Mouse (Mus musculus): ENCODE measurements around the gene Mdh2. TPM values are rescaled to one million over a fixed set of nuclear protein-coding genes. Genes with fewer than 3 reads are reported as not detected.
A peak's percentile ranks its signal among the peaks of the same experiment; 100 is the strongest.

Gene Mdh2
- total RNA-seq (2021) = 1,000 to 10,000 TPM; 1,890 to 1,983 TPM

DNA sequence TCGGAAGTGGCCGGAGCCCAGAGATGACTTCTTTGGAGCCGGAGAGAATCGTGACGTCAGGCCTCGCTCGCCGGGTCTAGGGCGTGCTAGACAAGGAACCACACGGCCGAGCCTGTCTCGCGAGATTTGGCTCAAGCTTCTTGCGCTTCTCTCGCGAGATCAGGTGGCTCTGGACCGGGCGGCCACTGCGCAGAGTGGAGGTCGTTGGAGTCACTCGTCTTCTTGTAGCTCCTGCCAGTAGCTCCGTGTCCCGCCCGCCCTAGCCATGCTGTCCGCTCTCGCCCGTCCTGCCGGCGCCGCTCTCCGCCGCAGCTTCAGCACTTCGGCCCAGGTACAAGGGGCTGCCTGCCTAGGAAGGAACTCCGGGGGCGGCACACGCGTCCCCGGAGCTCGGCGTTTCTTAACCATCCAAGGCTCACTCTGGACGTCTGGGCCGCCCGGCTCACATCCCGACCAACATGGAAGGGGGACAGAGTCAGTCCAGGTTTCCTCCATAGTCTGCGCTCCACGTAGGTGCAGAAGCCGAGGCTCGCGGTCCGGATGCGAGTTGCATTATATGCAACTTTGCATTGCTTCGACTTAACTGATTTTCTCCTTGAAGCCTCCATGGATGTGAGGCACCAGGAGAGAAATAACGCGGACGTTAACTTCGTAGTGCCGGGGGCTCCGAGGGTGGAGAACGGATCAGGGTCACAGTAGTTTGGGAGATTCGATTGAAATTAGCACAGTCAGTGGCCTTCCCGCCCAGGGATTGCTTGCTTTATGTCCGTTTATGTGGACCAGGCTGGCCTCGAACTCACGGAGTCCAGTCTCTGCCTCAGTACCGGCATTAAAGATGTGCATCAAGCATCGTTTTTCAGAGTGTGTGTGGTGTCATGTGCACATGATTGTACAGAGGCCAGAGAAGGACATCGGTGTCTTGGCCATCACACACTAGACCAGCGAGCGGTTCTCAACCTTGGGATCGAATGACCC lies at the start of gene Mdh2:
TSS of gene Mdh2 (plus strand) at position 10 of the 975 bp plus-strand sequence.
- intact Hi-C loops (cut with DNase I) = loop anchor here (1.0 to 5.0 kb wide), 2 partner anchors 147 to 386 kb away; partner anchors contain the start of gene Pom121
- peak; percentile 98 to 99 for DNase-seq

DNA sequence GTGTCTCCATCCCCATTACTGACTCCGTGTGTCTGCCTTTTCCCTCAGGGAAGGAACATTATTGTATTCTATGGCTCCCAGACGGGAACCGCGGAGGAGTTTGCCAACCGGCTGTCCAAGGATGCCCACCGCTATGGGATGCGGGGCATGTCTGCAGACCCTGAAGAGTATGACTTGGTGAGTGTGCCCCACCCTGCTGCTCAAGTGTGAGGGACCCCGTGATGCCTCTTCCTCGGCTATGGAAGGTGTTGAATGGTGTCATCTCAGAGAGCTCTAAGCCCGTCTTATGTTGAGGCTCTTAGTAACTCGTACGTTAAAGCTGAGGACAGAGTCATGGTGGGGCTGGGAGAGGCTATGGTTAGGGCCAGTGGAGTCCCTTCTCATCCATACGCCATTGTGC lies 48.9 kb upstream of the Mdh2 start:
- DNase-seq = no peak
- intact Hi-C loops (cut with DNase I) = loop anchor here (5.0 kb wide), 1 partner anchor 42 kb away; no protein-coding TSS in a partner anchor

DNA sequence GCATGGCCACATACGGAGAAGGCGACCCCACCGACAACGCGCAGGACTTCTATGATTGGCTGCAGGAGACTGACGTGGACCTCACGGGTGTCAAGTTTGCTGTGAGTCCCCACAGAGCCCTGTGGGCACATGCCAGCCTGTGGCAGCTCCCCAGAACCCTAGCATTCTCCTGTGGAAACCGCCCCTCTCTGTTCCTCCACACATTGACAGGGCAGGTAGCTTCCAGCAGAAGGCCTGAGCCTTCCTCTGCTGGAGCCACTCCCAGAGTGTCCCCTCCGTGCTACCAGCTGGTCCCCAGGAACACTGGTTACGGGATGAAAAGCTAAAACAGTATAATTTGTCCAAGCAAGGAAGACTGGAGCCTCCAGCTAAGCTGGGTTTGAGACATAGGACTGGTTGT lies 48.0 kb upstream of the Mdh2 start:
- no peak for DNase-seq
- intact Hi-C loops (cut with DNase I) = no loop called here

DNA sequence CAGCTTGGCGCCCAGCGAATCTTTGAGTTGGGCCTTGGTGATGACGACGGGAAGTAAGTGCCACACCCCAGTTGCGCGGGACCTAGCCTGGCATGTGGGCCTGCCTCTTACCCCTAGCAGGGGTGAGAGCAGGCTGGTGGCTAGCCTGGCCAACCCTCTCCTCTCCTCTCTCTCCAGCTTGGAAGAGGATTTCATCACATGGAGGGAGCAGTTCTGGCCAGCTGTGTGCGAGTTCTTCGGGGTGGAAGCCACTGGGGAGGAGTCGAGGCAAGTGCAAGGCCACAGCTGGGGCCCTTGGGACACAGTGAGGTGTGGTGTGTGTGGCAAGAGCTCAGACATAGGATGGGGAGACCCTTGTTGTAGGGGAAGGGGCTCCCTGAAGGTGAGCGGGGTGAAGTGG lies 47.4 kb upstream of the Mdh2 start:
- no peak for DNase-seq
- intact Hi-C loops (cut with DNase I) = no loop called here

DNA sequence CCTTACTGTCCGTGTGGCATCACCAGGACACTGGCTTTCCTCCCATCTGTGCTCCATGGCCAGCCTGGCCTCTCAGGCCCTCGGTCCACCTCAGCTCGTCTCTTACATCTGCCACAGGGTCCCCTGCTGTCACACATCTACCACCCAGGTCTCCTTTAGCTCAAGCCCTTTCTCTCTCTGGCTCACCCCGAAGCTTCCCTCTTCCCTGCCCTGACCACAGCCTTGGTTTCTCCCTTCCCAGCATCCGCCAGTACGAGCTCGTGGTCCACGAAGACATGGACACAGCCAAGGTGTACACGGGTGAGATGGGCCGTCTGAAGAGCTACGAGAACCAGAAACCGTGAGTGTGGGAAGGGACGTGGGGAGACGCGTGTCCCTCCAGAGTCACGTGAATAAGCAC lies 47.0 kb upstream of the Mdh2 start:
- intact Hi-C loops (cut with DNase I) = no loop called here
- DNase-seq = no peak

DNA sequence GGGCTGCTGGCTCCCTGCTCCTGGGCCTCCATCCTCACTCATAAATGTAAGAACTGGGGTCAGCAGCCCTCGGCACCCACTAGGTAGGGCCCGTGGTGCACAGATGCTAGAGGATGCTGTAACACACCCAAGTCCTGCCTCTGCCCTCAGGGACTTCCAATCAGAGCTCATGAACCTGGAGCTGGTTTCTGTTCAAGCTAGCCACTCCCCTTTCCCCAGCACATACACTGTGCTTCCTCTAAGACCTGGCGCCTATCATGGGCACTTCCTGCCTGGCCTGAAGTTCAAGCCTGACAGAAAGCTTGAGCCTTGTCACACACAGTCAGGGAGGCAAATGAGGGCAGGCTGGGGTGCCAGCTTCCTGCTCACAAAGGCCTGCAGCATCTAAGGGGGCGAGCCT lies 45.2 kb upstream of the Mdh2 start:
- intact Hi-C loops (cut with DNase I) = no loop called here
- no peak for DNase-seq

DNA sequence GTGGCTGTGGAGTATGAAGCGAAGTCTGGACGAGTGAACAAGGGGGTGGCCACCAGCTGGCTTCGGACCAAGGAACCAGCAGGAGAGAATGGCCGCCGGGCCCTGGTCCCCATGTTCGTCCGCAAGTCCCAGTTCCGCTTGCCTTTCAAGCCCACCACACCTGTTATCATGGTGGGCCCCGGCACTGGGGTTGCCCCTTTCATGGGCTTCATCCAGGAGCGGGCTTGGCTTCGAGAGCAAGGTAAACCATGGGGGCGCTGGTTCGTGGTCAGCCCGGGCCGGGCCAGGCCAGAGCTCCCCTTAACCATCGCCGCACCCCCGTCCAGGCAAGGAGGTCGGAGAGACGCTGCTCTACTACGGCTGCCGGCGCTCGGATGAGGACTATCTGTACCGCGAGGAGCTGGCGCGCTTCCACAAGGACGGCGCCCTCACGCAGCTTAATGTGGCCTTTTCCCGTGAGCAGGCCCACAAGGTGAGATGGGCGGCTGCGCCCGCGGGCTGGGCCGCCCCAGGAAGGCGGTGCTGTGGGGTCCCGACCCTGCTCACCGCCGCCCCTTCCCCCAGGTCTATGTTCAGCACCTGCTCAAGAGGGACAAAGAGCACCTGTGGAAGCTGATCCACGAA lies 44.1 kb upstream of the Mdh2 start:
- DNase-seq = no peak

DNA sequence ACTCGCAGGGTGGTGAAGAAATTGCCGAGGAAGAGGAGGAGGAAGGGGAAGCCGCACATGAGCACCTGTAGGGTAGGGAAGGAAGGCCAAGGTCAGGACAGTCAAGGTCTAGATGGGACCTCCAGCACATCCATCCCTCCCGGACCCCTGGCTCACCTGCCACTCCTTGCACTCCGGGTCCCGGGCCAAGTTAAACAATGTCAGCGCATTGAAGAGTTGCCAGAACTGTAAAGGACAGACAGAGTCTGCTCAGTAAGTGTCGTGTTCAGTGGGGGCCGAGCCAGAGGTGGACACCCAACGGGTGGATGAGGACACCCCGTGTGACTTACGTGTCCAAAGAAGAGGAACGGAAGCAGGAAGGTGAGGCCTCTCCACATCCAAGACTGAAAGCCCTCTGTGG lies 42.5 kb upstream of the Mdh2 start:
- intact Hi-C loops (cut with DNase I) = no loop called here
- DNase-seq = no peak

More for the DNA sequence above, 44.1 kb upstream of the Mdh2 start:
- intact Hi-C loops (cut with DNase I) = no loop called here

DNA sequence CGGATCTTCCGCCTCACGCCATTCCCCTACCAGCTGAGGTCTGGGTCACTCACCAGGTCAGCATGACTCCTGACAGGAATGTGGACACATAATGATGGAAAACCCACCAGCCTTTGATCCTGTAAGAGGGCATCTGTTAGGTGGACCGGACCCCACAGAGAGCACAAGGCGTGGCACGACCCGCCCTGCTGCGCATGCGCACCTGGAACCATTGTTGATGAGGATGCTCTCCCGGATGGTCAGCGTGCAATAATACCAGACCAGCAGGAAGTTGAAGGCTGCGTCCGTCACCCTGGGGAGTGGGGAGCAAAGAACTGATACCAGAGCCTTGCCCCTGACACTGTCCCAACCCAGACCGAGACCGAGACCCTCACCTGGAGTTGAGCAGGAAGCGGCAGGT lies 41.7 kb upstream of the Mdh2 start:
- no peak for DNase-seq
- intact Hi-C loops (cut with DNase I) = no loop called here

DNA sequence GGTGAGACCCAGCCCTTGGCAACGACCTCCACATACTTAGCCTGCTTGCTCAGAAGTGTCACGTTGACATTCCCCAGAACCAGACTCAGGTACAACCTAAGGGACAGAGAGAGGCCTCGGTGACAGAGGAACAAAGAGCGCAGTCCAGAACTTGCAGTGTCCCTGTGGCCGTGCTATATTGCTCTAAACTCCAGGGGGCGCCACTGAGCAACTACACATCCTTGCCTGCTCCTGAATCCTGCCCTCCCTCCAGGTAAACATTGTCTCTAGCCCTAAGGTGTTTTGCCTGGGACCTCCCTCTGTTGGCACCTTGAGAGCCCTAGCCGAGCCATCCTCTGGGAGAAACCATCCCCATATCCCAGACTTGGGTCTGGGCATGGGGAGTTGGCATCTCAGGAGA lies 41.1 kb upstream of the Mdh2 start:
- intact Hi-C loops (cut with DNase I) = no loop called here
- DNase-seq = no peak

DNA sequence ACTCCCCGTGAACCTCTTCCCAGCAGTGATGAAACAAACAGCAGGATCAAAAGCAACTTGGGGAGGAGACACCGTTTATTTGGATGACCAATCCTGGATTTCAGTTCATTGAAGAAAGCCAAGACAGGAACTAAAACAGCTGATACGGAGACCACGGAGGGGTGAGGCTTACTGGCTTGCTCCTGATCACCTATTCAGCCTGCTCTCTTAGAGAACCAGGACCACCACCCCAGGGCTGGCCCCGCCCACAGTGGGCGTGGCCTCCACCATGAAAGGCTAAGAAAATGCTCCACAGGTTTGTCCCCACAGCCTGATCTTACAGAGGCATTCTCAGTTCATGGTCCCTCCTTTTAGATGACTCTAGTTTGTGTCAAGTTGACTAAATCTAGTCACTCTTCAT lies 40.0 kb upstream of the Mdh2 start:
- intact Hi-C loops (cut with DNase I) = no loop called here
- DNase-seq = no peak

DNA sequence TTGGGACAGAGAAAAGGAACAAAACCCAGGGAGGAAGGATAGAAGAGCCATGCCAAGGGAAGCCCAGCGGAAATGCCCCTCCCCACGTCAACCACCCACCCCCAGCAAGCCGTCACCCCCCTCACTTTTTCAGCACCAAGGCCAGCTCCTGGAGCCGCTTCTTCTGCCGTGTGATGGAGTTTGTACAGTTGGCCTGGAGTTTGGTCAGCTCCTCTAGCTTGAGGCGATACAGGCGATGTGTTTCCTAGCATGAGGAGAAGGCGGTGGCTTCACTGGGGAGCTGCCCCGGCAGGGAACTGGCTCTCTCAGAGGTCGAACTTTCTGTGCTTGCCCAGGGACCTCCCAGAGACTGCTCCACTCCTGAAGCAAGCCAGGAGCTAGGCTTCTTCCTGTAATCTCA lies 36.1 kb upstream of the Mdh2 start:
- intact Hi-C loops (cut with DNase I) = loop anchor here (2.0 kb wide), 1 partner anchor 53 kb away; no protein-coding TSS in a partner anchor
- DNase-seq = no peak

DNA sequence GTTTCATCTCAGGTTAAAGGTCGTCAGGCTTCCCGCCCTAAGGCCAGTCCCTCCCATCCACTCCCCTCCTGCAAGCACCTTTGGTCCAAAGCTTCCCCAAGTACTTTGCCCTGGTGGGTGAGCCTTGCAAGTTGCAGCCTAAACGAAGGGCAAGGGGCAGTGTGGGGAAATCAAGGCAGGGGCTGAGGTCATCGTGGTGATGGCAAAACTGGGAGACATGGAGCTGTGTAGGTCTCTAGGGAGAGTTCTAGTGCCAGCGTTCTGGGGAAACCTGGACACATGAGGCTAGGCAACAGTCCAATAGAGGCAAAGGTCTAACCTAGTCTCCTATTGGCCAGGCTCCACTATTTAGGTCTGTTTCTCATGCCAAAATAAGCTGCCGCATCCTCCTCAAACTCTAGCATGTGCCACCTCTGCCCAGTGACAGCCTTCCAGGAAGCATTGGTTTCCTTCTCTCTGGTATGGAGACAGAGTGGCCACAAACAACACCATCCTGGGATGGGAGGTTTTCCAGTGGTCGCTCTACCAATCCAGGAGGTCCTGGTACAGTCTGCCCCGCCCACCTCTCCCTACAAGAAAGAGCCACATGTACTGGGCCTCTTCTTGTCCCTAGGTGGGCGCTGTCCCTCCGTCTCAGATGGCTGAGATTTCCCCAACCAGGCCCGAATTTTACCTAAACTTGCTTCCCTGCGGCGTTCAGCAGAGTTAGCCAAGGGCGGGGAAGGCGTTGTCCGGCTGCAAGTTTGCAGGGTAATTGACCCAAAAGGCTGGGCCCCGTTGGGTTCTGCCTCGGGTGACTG lies 35.1 kb upstream of the Mdh2 start:
- DNase-seq = no peak
- intact Hi-C loops (cut with DNase I) = loop anchor here (2.0 kb wide), 1 partner anchor 54 kb away; no protein-coding TSS in a partner anchor

DNA sequence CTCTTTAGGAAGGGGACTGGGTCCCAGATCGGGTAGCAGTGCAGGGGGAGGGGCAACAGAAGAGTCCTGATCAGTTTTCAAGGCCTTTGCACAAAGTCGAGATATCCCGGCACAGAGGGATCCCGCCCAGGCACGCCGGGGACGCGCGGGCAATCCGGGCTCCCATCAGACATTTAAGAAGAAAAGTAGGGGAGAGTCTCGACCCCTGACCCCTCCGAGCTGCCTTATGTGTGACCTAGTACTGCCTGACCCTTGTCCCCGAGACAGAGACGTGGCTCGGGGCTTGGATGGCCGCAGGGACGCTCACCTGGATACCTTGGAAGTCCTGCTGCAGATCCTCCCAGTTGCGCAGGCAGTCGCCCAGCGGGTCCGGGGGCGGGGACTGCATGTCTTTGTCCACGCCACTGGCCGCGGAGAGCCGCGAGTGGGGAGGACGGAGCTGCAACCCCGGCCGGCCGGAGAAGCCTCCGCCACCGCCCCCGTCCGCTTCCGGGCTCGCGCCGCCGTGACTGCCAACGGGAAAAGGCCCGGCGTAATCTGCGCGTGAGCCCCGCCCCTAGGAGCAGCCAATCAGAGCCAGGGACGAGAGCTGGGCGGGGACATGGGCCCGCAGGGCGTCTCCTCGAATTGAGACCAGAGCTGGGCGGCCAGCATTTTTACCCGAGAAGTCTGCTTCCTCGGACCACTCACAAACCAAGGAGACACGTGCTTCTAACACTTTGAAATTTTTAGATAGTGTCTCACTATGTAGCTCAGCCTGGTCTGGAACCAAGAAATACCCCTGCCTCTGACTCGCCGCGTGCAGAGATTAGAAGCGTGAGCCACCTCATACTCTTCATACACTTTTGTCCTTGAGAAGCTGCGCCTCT lies 34.3 kb upstream of the Mdh2 start, which contains the start of gene Tmem120a:
TSS of gene Tmem120a (minus strand) at position 708 of the 869 bp plus-strand sequence.
- intact Hi-C loops (cut with DNase I) = loop anchor here (2.0 kb wide), 2 partner anchors 55 to 113 kb away; no protein-coding TSS in a partner anchor
- peak; percentile 96 to 97 for DNase-seq

DNA sequence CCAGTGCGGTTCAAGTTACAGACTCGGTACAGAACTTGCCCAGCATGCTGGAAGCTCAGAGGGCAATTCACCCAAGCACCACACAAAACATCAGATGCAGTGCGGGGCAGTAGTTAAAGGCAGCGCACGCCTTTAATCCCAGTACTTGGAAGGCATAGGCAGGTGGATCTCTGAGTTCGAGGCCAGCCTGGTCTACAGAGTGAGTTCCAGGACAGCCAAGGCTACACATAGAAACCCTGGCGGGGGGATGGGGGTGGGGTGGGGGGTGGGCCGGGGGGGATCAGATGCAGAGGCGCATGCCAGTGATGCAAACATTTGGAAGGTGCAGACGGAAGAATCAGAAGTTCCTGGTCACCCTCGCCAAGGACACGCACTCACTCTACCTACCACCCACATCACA lies 33.5 kb upstream of the Mdh2 start:
- intact Hi-C loops (cut with DNase I) = loop anchor here (2.0 kb wide), 1 partner anchor 114 kb away; no protein-coding TSS in a partner anchor
- no peak for DNase-seq

DNA sequence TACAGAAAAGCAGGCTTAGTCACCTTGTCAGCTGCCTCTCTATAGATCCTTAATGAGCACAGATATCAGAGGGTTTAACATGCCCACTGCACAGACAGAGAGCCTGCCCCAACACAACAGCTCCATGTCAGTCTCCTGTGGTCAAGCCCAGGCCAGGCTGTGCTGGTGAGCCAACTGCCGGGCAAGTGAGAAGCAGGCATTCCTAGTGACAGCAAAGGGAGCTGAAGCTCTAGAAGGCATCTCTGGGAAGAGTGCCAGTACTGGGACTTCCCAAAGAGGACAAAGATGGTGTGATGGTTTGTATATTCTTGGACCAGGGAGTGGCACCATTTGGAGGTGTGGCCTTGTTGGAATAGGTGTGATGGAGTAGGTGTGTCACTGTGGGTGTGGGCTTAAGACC lies 27.2 kb upstream of the Mdh2 start:
- intact Hi-C loops (cut with DNase I) = no loop called here
- DNase-seq = no peak

DNA sequence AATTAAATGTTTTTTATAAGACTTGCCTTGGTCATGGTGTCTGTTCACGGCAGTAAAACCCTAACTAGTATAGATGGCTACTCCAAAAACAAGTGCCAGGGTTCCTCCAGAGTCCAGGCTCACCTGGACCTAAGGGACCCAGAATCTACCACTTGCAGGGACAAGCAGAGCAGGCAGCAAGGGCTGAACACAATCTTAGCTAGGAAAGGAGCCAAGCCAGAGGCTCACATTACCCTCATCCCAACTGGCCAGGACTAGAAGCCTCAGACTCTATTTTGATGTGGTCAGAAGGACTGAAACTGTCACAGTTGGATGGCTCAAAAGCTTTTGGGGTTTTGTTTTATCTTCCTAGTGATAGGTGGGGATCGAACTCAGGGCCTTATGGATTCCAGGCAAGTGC lies 26.7 kb upstream of the Mdh2 start:
- intact Hi-C loops (cut with DNase I) = no loop called here

DNA sequence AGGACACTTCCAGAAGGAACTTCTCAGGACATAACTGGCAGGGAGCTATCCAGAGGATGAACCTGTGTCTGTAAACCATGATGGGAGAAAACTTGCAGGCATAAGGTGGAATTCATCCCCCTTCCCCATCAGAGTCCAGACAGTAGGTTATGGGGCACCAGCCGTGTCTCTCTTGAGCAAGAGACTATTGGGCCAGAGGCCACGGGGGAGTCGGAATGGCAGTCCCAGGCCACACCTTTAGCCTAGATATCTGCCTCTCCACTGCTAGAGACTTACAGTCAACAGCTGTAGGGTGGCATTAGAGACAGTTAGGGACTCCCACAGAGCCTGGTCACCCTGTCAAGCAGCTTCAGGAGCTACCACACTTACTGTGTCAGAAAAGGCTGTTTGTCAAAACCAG lies 16.4 kb upstream of the Mdh2 start:
- DNase-seq = no peak
- intact Hi-C loops (cut with DNase I) = loop anchor here (2.0 to 5.0 kb wide), 3 partner anchors 131 to 365 kb away; partner anchors contain the start of gene Hip1

More for the DNA sequence above, 26.7 kb upstream of the Mdh2 start:
- DNase-seq = no peak

DNA sequence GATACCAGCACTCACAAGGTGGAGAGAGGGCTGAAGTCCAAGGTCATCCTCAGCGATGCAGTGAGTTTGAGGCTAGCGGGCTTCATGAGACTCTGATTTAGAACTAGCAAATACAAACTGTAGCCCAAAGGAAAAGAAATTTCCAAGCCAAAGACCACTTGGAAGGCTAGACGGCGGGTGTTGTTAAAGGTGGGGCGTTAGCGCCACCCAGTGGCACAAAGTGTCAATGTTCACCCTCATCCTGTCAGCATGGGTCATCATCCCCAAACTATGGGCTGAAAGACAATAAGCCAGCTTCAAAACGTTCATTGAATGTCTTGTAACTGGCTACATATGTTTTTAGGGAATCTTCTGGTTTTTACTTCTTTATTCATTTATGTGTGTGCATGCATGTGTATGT lies 14.8 kb upstream of the Mdh2 start:
- intact Hi-C loops (cut with DNase I) = loop anchor here (1.0 to 5.0 kb wide), 4 partner anchors 133 to 366 kb away; partner anchors contain the start of gene Hip1

More for the DNA sequence above, 14.8 kb upstream of the Mdh2 start:
- peak; percentile 77 to 83 for DNase-seq

All from heart, postnatal 36 days (tissue).